ENCODE assay signal across 25 mouse cellular contexts in the genomic region with DNA sequence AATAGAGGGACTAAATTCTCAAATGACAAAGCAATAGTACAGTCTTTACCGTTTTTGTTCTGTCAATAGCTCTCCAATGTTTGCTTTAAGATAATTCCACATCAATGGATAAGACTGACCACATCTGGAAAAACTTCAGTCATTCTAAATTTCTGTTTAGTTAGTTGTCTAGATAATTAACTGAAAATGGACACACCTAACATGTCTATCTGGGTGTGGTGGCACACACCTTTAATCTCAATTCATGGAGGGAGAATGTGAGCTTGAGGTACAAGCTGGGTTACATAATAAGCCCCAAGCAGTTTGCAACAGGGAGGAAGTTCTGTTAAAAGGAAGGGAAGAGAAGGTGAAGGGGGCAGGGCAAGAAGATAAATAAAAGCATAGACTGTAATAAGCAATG. TPM values are rescaled to one million over a fixed set of nuclear protein-coding genes. Genes with fewer than 3 reads are reported as not detected.
DNase-seq lines count a peak whose midpoint lies in the region; ATAC-seq and TF ChIP-seq lines count a peak whose summit lies in the region.
"Had no signal": no experiment of that assay in that cellular context is flagged by ENCODE, and none has a peak within 500 bp of the region (broad histone marks: within the 10 kb centered on the region; RNA-seq: fewer than 3 reads in every experiment).

No protein-coding gene starts in this region.

- peak; percentile 79 for DNase-seq in MEL (ENCODE audit: low read depth, low spot score)
- DNase-seq in left cerebral cortex, postnatal 25 days (ENCODE audit: low spot score in 2 of 2) = no peak
- no peak for DNase-seq in layer of hippocampus, postnatal 14 days (ENCODE audit: low spot score in 2 of 2)
- DNase-seq in heart, adult 9 months (ENCODE audit: low spot score in 2 of 2) = no peak
- DNase-seq in cerebellum, adult 9-10 months = no peak
- DNase-seq: adrenal gland, adult 8-10 months; adrenal gland, postnatal 14 days; adrenal gland, postnatal 36 days; B cell, adult 2 months; cerebellum, adult 11-12 months; cerebellum, adult 2 months; cerebellum, adult 9-11 months; cerebellum, postnatal 14 days; cerebellum, postnatal 36 days; forebrain, postnatal 0 days had no signal

- H3K9ac ChIP-seq in MEL (ENCODE audit: control insufficient read depth, low read depth, low read length, poor library complexity, severe bottlenecking) = no peak overlapping the region
- H3K9ac ChIP-seq in stomach, embryonic 15.5 days = no peak overlapping the region
- H3K9ac ChIP-seq: embryonic facial prominence, embryonic 12.5 days; forebrain, embryonic 13.5 days; forebrain, embryonic 15.5 days; forebrain, postnatal 0 days had no signal

- intact Hi-C loops in left cerebral cortex, postnatal 25 days (cut with DNase I) = no loop called here

- no peaks in the 10 kb centered on the region for H3K27me3 ChIP-seq in MEL (ENCODE audit: control insufficient read depth in 1 of 2, insufficient read depth in 2 of 2, low read length in 2 of 2)
- no peaks in the 10 kb centered on the region for H3K27me3 ChIP-seq in stomach, embryonic 15.5 days (replicated peaks)
- H3K27me3 ChIP-seq: CH12.LX; embryonic facial prominence, embryonic 12.5 days; forebrain, embryonic 13.5 days; forebrain, embryonic 15.5 days had no signal

- H3K36me3 ChIP-seq in MEL (ENCODE audit: control insufficient read depth in 1 of 2, insufficient read depth in 2 of 2, low read length in 2 of 2) = peaks cover 0 to 30% of the 10 kb centered on the region in 2 experiments; a peak in 2 of 4 replicates
- H3K36me3 ChIP-seq in stomach, embryonic 15.5 days = no peaks in the 10 kb centered on the region
- H3K36me3 ChIP-seq: embryonic facial prominence, embryonic 10.5 days; embryonic facial prominence, embryonic 12.5 days; forebrain, embryonic 15.5 days; G1E had no signal

- TF ChIP-seq EP300 in MEL (IDR thresholded peaks at IDR 0.05; ENCODE audit: low read depth in 1 of 2, low read length in 2 of 2) = peak; percentile 87 to 98

- H3K4me2 ChIP-seq in stomach, embryonic 15.5 days = no peak overlapping the region
- H3K4me2 ChIP-seq: embryonic facial prominence, embryonic 12.5 days; forebrain, embryonic 13.5 days; forebrain, embryonic 15.5 days had no signal

- WGBS in stomach, embryonic 15.5 days = 18% methylated on average over 1 of the region's 1 CpGs

- peaks cover 15 to 17% of the 10 kb centered on the region in 2 experiments for H3K4me1 ChIP-seq in MEL (ENCODE audit: control insufficient read depth in 1 of 2, insufficient read depth in 2 of 2, low read length in 2 of 2)
- no peaks in the 10 kb centered on the region for H3K4me1 ChIP-seq in stomach, embryonic 15.5 days
- H3K4me1 ChIP-seq: embryonic facial prominence, embryonic 10.5 days; embryonic facial prominence, embryonic 12.5 days; forebrain, embryonic 13.5 days; forebrain, embryonic 15.5 days had no signal

- peak overlapping the region; percentile 88 for H3K27ac ChIP-seq in MEL (ENCODE audit: control insufficient read depth, low read depth, low read length)
- no peak overlapping the region for H3K27ac ChIP-seq in stomach, embryonic 15.5 days
- H3K27ac ChIP-seq: embryonic facial prominence, embryonic 10.5 days; embryonic facial prominence, embryonic 12.5 days; forebrain, embryonic 13.5 days; forebrain, embryonic 15.5 days had no signal

- H3K9me3 ChIP-seq in MEL (replicated peaks; ENCODE audit: insufficient read depth, low read length) = no peaks in the 10 kb centered on the region
- no peaks in the 10 kb centered on the region for H3K9me3 ChIP-seq in stomach, embryonic 15.5 days
- H3K9me3 ChIP-seq: embryonic facial prominence, embryonic 10.5 days; embryonic facial prominence, embryonic 12.5 days; forebrain, embryonic 13.5 days; forebrain, embryonic 15.5 days; G1E had no signal

- H3K79me2 ChIP-seq in MEL (ENCODE audit: control insufficient read depth, insufficient read depth, low read length, poor library complexity) = no peaks in the 10 kb centered on the region

- peak; percentile 48; the same call in 1 of the 2 replicates for ATAC-seq in granulocyte monocyte progenitor cell, adult 5-6 weeks (replicated peaks; ENCODE audit: poor library complexity, severe bottlenecking)
- ATAC-seq in megakaryocyte progenitor cell, adult 5-6 weeks (replicated peaks; ENCODE audit: poor library complexity) = peak; percentile 69
- peak; percentile 65 for ATAC-seq in stomach, embryonic 15.5 days (ENCODE audit: insufficient read depth, low FRiP score, low read depth)
- ATAC-seq: CD4-positive, CD25-positive, alpha-beta regulatory T cell, adult 4 months; forebrain, embryonic 13.5 days; forebrain, embryonic 15.5 days; forebrain, postnatal 0 days had no signal

- no peak overlapping the region for H3K4me3 ChIP-seq in MEL (ENCODE audit: control insufficient read depth in 1 of 2, insufficient read depth in 1 of 2, low read depth in 2 of 2, low read length in 2 of 2)
- H3K4me3 ChIP-seq in stomach, embryonic 15.5 days (replicated peaks) = no peak overlapping the region
- H3K4me3 ChIP-seq: embryonic facial prominence, embryonic 10.5 days; embryonic facial prominence, embryonic 12.5 days; forebrain, embryonic 13.5 days; forebrain, embryonic 15.5 days had no signal

- no peak for TF ChIP-seq RAD21 in MEL (IDR thresholded peaks at IDR 0.05; ENCODE audit: low read depth, low read length)

- TF ChIP-seq POLR2A in MEL (IDR thresholded peaks at IDR 0.05; ENCODE audit: control insufficient read depth in 1 of 2, insufficient read depth in 1 of 2, low read depth in 1 of 2, low read length in 2 of 2, poor library complexity in 1 of 2) = no peak

- TF ChIP-seq CTCF in MEL (IDR thresholded peaks at IDR 0.05 in 2 of 3, conservative IDR thresholded peaks at IDR 0.05 in 1 of 3; ENCODE audit: control insufficient read depth in 1 of 3, insufficient read depth in 1 of 3, low read depth in 2 of 3, low read length in 3 of 3, poor library complexity in 1 of 3, severe bottlenecking in 1 of 3) = no peak

TF ChIP-seq in MEL, 35 proteins besides CTCF, POLR2A, EP300 and RAD21:
- TF ChIP-seq MYB (IDR thresholded peaks at IDR 0.05; ENCODE audit: low read depth, low read length) (peak; percentile 91), NRF1 (IDR thresholded peaks at IDR 0.05; ENCODE audit: insufficient read depth, low read depth, low read length, poor library complexity, severe bottlenecking) (no peak), JUND (IDR thresholded peaks at IDR 0.05; ENCODE audit: low read depth, low read length) (no peak), TBP (IDR thresholded peaks at IDR 0.05; ENCODE audit: low read depth, low read length) (peak; percentile 50; the same call in 1 of the 2 replicates), TCF12 (IDR thresholded peaks at IDR 0.05; ENCODE audit: low read depth, low read length) (peak; percentile 42), SIN3A (IDR thresholded peaks at IDR 0.05; ENCODE audit: low read length) (peak; percentile 82), GATA1 (IDR thresholded peaks at IDR 0.05; ENCODE audit: low read depth, low read length) (peak; percentile 73), TAL1 (IDR thresholded peaks at IDR 0.05; ENCODE audit: low read length) (peak; percentile 40), MEF2A (IDR thresholded peaks at IDR 0.05; ENCODE audit: extremely low read depth, insufficient replicate concordance, low read depth, low read length, poor library complexity, severe bottlenecking) (no peak), RCOR1 (IDR thresholded peaks at IDR 0.05; ENCODE audit: low read depth, low read length) (peak; percentile 38; the same call in 1 of the 2 replicates)

RNA-seq across cellular contexts. Expression of a gene that starts 45.0 kb away (rescaled TPM):
- total RNA-seq in MEL (2012; rRNA removed) = not detected in 2 replicates
- not detected for polyA plus RNA-seq in MEL (2012; ENCODE audit: insufficient read depth in 1 of 2, insufficient read length in 2 of 2, low read depth in 1 of 2, low replicate concordance in 2 of 2, missing spikeins in 1 of 2)
- not detected in 2 replicates for total RNA-seq in granulocyte monocyte progenitor cell, adult 5-6 weeks (2014; fragmentation: Nextera tagmentation)
- not detected in 2 replicates for total RNA-seq in granulocyte monocyte progenitor cell, adult 5-6 weeks (2017)
- not detected in 2 replicates for total RNA-seq in megakaryocyte progenitor cell, adult 5-6 weeks (2015)
- not detected in 2 replicates for total RNA-seq in megakaryocyte progenitor cell, adult 5-6 weeks (2017)
- 1.5 and 2.5 TPM in 2 replicates for polyA plus RNA-seq in stomach, embryonic 15.5 days (2015; fragmentation: Nextera tagmentation; extraction: Ambion mirVana)
- 100 to 1,000 TPM; 114 to 117 TPM for total RNA-seq in left cerebral cortex, postnatal 25 days (2021)
- 10 to 100 TPM; 81.5 to 82.5 TPM for total RNA-seq in layer of hippocampus, postnatal 14 days (2021)
- polyA plus RNA-seq: CD4-positive, CD25-positive, alpha-beta regulatory T cell, adult 4 months; G1E had no signal

Comparison
In these comparisons a context has a peak if more than half of its experiments do, and no peak if none do; other contexts are left out.
1. RNA of a gene that starts 45.0 kb away (total RNA-seq): 114 to 117 TPM in left cerebral cortex, postnatal 25 days and 81.5 to 82.5 TPM in layer of hippocampus, postnatal 14 days; not detected in MEL, not detected in granulocyte monocyte progenitor cell, adult 5-6 weeks and not detected in megakaryocyte progenitor cell, adult 5-6 weeks; every median in the first group is over 10 times any median in the second.
2. Peak in every context shown above with its lines, with median percentiles within 50 percentile points of each other: ATAC-seq.